Mouse (Mus musculus): ENCODE measurements around the gene Slc35b3. TPM values are rescaled to one million over a fixed set of nuclear protein-coding genes. Genes with fewer than 3 reads are reported as not detected.

Slc35b3 gene
- polyA plus RNA-seq, 1 experiment from 2014 or later: 32.0 TPM

- no peaks in the 10 kb centered on the region for H3K27me3 ChIP-seq (ENCODE audit: control insufficient read depth, insufficient read depth, low read length)
- no peak overlapping the region for H3K4me3 ChIP-seq (ENCODE audit: low read depth, low read length)
- no peak overlapping the region for H3K9ac ChIP-seq (ENCODE audit: low read length)
- WGBS: 83% methylated on average over 3 of the region's 3 CpGs
- no peak overlapping the region for H3K4me2 ChIP-seq (ENCODE audit: low read depth)
- H3K4me1 ChIP-seq (ENCODE audit: control insufficient read depth, insufficient read depth, low read length): no peaks in the 10 kb centered on the region
- H3K27ac ChIP-seq (ENCODE audit: low read depth, low read length): no peak overlapping the region
- H3K9me3 ChIP-seq (ENCODE audit: control insufficient read depth, low read length): no peaks in the 10 kb centered on the region
- DNase-seq (ENCODE audit: low spot score) (no peak), ATAC-seq (ENCODE audit: insufficient read depth, low FRiP score, low TSS enrichment) (no peak)
- no peaks in the 10 kb centered on the region for H3K36me3 ChIP-seq (ENCODE audit: control insufficient read depth, insufficient read depth, low read length)
Measured at GRCm38 (mm10) chr13:38980900-38981299, 20.2 kb upstream of the Slc35b3 start.

GRCm38 (mm10) chr13:38976978-38977377 lies 16.3 kb upstream of the Slc35b3 start:
- H3K27me3 ChIP-seq (ENCODE audit: control insufficient read depth, insufficient read depth, low read length): no peaks in the 10 kb centered on the region
- no peak overlapping the region for H3K9ac ChIP-seq (ENCODE audit: low read length)
- H3K4me1 ChIP-seq (ENCODE audit: control insufficient read depth, insufficient read depth, low read length): no peaks in the 10 kb centered on the region
- H3K9me3 ChIP-seq (ENCODE audit: control insufficient read depth, low read length): no peaks in the 10 kb centered on the region
- ATAC-seq (ENCODE audit: insufficient read depth, low FRiP score, low TSS enrichment): no peak
- H3K4me3 ChIP-seq (ENCODE audit: low read depth, low read length): no peak overlapping the region
- no peaks in the 10 kb centered on the region for H3K36me3 ChIP-seq (ENCODE audit: control insufficient read depth, insufficient read depth, low read length)
- H3K27ac ChIP-seq (ENCODE audit: low read depth, low read length): no peak overlapping the region
- no peak for DNase-seq (ENCODE audit: low spot score)
- WGBS: 52% methylated on average over 6 of the region's 6 CpGs
- no peak overlapping the region for H3K4me2 ChIP-seq (ENCODE audit: low read depth)

- ATAC-seq (ENCODE audit: insufficient read depth, low FRiP score, low TSS enrichment): no peak
- Histone ChIP-seq H3K36me3 (ENCODE audit: control insufficient read depth, insufficient read depth, low read length) (no peaks in the 10 kb centered on the region), H3K4me3 (ENCODE audit: low read depth, low read length) (no peak overlapping the region), H3K9me3 (ENCODE audit: control insufficient read depth, low read length) (no peaks in the 10 kb centered on the region), H3K4me2 (ENCODE audit: low read depth) (no peak overlapping the region), H3K9ac (ENCODE audit: low read length) (no peak overlapping the region), H3K27ac (ENCODE audit: low read depth, low read length) (no peak overlapping the region), H3K27me3 (ENCODE audit: control insufficient read depth, insufficient read depth, low read length) (no peaks in the 10 kb centered on the region), H3K4me1 (ENCODE audit: control insufficient read depth, insufficient read depth, low read length) (no peaks in the 10 kb centered on the region)
- DNase-seq (ENCODE audit: low spot score): no peak
- 90% methylated on average over 5 of the region's 5 CpGs for WGBS
Measured at GRCm38 (mm10) chr13:38975853-38976252, 15.2 kb upstream of the Slc35b3 start.

GRCm38 (mm10) chr13:38972602-38973001 lies 11.9 kb upstream of the Slc35b3 start:
- ATAC-seq (ENCODE audit: insufficient read depth, low FRiP score, low TSS enrichment) (no peak), DNase-seq (ENCODE audit: low spot score) (no peak)
- H3K9ac ChIP-seq (ENCODE audit: low read length): no peak overlapping the region
- H3K36me3 ChIP-seq (ENCODE audit: control insufficient read depth, insufficient read depth, low read length): no peaks in the 10 kb centered on the region
- H3K4me3 ChIP-seq (ENCODE audit: low read depth, low read length): no peak overlapping the region
- WGBS: 17% methylated on average over 6 of the region's 6 CpGs
- H3K4me1 ChIP-seq (ENCODE audit: control insufficient read depth, insufficient read depth, low read length): no peaks in the 10 kb centered on the region
- no peaks in the 10 kb centered on the region for H3K27me3 ChIP-seq (ENCODE audit: control insufficient read depth, insufficient read depth, low read length)
- H3K4me2 ChIP-seq (ENCODE audit: low read depth): no peak overlapping the region
- H3K27ac ChIP-seq (ENCODE audit: low read depth, low read length): no peak overlapping the region
- H3K9me3 ChIP-seq (ENCODE audit: control insufficient read depth, low read length): no peaks in the 10 kb centered on the region

- H3K27ac ChIP-seq (ENCODE audit: low read depth, low read length): no peak overlapping the region
- H3K4me2 ChIP-seq (ENCODE audit: low read depth): no peak overlapping the region
- no peaks in the 10 kb centered on the region for H3K4me1 ChIP-seq (ENCODE audit: control insufficient read depth, insufficient read depth, low read length)
- H3K9me3 ChIP-seq (ENCODE audit: control insufficient read depth, low read length): no peaks in the 10 kb centered on the region
- ATAC-seq (ENCODE audit: insufficient read depth, low FRiP score, low TSS enrichment) (no peak), DNase-seq (ENCODE audit: low spot score) (no peak)
- 73% methylated on average over 4 of the region's 4 CpGs for WGBS
- H3K36me3 ChIP-seq (ENCODE audit: control insufficient read depth, insufficient read depth, low read length): no peaks in the 10 kb centered on the region
- no peaks in the 10 kb centered on the region for H3K27me3 ChIP-seq (ENCODE audit: control insufficient read depth, insufficient read depth, low read length)
- no peak overlapping the region for H3K9ac ChIP-seq (ENCODE audit: low read length)
- H3K4me3 ChIP-seq (ENCODE audit: low read depth, low read length): no peak overlapping the region
Measured at GRCm38 (mm10) chr13:38971047-38971446, 10.4 kb upstream of the Slc35b3 start.

- ATAC-seq (ENCODE audit: insufficient read depth, low FRiP score, low TSS enrichment) (no peak), DNase-seq (ENCODE audit: low spot score) (no peak)
- Histone ChIP-seq H3K9me3 (ENCODE audit: control insufficient read depth, low read length) (no peaks in the 10 kb centered on the region), H3K27me3 (ENCODE audit: control insufficient read depth, insufficient read depth, low read length) (no peaks in the 10 kb centered on the region), H3K36me3 (ENCODE audit: control insufficient read depth, insufficient read depth, low read length) (no peaks in the 10 kb centered on the region), H3K9ac (ENCODE audit: low read length) (no peak overlapping the region), H3K4me2 (ENCODE audit: low read depth) (no peak overlapping the region), H3K27ac (ENCODE audit: low read depth, low read length) (no peak overlapping the region), H3K4me3 (ENCODE audit: low read depth, low read length) (no peak overlapping the region), H3K4me1 (ENCODE audit: control insufficient read depth, insufficient read depth, low read length) (no peaks in the 10 kb centered on the region)
- 76% methylated on average over 1 of the region's 1 CpGs for WGBS
Measured at GRCm38 (mm10) chr13:38967518-38967917, 6.8 kb upstream of the Slc35b3 start.

DNA sequence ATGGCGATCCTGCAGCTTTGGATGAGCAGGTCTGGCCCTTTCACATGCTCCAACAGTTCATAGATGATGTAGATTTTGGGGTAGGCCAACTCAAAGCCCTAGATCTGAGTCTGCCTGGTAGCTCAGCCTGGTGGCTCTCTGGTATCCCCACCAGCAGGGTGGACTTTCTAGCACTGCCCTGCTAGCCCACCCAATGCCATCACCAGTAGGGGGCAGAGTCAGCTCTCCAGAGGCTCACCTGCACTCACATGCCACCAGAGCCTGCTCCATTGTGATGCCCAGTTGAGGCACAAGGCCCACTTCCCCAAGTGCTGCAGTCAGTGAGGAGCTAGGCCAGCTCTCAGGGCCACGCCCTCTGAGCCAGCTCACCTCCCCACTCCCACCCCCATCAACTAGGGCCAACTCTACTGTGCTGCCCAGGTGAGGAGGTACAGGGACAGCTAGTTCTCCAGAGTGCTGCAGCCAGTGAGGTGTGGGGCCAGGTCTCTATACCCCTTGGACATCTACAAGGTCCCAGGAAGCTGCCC lies 6.3 kb upstream of the Slc35b3 start:
- H3K4me3 ChIP-seq (ENCODE audit: low read depth, low read length): no peak overlapping the region
- H3K9ac ChIP-seq (ENCODE audit: low read length): no peak overlapping the region
- no peaks in the 10 kb centered on the region for H3K9me3 ChIP-seq (ENCODE audit: control insufficient read depth, low read length)
- H3K27ac ChIP-seq (ENCODE audit: low read depth, low read length): no peak overlapping the region
- DNase-seq (ENCODE audit: low spot score): no peak
- no peak for ATAC-seq (ENCODE audit: insufficient read depth, low FRiP score, low TSS enrichment)
- 87% methylated on average over 2 of the region's 2 CpGs for WGBS
- H3K4me1 ChIP-seq (ENCODE audit: control insufficient read depth, insufficient read depth, low read length): no peaks in the 10 kb centered on the region
- no peak overlapping the region for H3K4me2 ChIP-seq (ENCODE audit: low read depth)
- H3K36me3 ChIP-seq (ENCODE audit: control insufficient read depth, insufficient read depth, low read length): no peaks in the 10 kb centered on the region
- H3K27me3 ChIP-seq (ENCODE audit: control insufficient read depth, insufficient read depth, low read length): no peaks in the 10 kb centered on the region

DNA sequence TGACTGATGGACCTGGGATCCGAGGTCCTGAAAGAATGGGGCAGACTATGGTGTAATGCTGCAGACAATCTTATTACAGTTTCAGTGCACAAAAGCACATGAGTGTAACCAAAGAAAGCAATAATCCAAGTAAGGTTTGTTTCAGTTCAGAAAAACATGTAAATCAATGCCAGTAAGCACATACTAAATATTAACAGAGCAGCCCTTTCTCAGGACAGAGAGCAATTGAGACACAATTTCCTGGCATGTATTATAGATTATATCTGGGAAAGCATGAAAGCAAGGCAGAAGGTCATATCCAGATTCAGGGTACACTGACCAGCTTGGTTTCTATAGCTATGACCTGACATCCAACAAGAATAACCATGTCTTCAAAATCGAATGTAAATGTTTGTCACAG lies 2.1 kb upstream of the Slc35b3 start:
- DNase-seq (ENCODE audit: low spot score) (no peak), ATAC-seq (ENCODE audit: insufficient read depth, low FRiP score, low TSS enrichment) (no peak)
- H3K4me1 ChIP-seq (ENCODE audit: control insufficient read depth, insufficient read depth, low read length): peaks cover 4% of the 10 kb centered on the region; the same call in 1 of the 2 replicates
- H3K27me3 ChIP-seq (ENCODE audit: control insufficient read depth, insufficient read depth, low read length): no peaks in the 10 kb centered on the region
- no peaks in the 10 kb centered on the region for H3K36me3 ChIP-seq (ENCODE audit: control insufficient read depth, insufficient read depth, low read length)
- H3K4me3 ChIP-seq (ENCODE audit: low read depth, low read length): no peak overlapping the region
- H3K9me3 ChIP-seq (ENCODE audit: control insufficient read depth, low read length): no peaks in the 10 kb centered on the region
- H3K4me2 ChIP-seq (ENCODE audit: low read depth): no peak overlapping the region
- 71% methylated on average over 2 of the region's 2 CpGs for WGBS
- no peak overlapping the region for H3K9ac ChIP-seq (ENCODE audit: low read length)
- no peak overlapping the region for H3K27ac ChIP-seq (ENCODE audit: low read depth, low read length)

DNA sequence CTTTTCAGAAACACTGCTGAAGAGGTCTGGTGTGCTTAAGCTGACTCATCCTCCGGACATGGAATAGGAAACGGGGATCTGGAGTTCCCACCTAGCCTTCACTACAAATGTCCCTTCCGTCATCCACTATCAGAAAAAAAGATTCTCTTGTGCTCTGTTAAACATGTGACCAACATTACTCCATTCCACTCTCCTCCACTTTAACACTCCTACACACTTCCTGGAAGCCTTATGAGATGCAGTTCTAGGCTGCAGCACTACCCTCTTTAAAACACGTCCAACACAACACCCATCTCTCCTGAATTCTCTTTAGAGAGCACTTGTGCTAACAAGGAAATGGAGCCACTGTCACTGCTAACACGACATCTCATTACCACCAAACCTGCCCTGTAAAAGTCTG lies 2.6 kb downstream of the Slc35b3 start:
- no peaks in the 10 kb centered on the region for H3K9me3 ChIP-seq (ENCODE audit: control insufficient read depth, low read length)
- no peaks in the 10 kb centered on the region for H3K36me3 ChIP-seq (ENCODE audit: control insufficient read depth, insufficient read depth, low read length)
- peaks cover 4% of the 10 kb centered on the region; the same call in 1 of the 2 replicates for H3K4me1 ChIP-seq (ENCODE audit: control insufficient read depth, insufficient read depth, low read length)
- no peaks in the 10 kb centered on the region for H3K27me3 ChIP-seq (ENCODE audit: control insufficient read depth, insufficient read depth, low read length)
- H3K27ac ChIP-seq (ENCODE audit: low read depth, low read length): no peak overlapping the region
- DNase-seq (ENCODE audit: low spot score) (no peak), ATAC-seq (ENCODE audit: insufficient read depth, low FRiP score, low TSS enrichment) (no peak)
- no peak overlapping the region for H3K4me2 ChIP-seq (ENCODE audit: low read depth)
- H3K4me3 ChIP-seq (ENCODE audit: low read depth, low read length): no peak overlapping the region
- H3K9ac ChIP-seq (ENCODE audit: low read length): no peak overlapping the region
- WGBS: 89% methylated on average over 5 of the region's 5 CpGs
